Mouse (Mus musculus): ENCODE data around the gene Olig3. TPM values are rescaled to one million over a fixed set of nuclear protein-coding genes. Genes with fewer than 3 reads are reported as not detected.
"Not testable (repeated sequence)": the region's sequence is repeated elsewhere in the genome, so short reads cannot be mapped to it uniquely, and the experiment has no call there.

Olig3 gene
- total RNA-seq, 2 experiments from 2014 or later = not detected

DNA sequence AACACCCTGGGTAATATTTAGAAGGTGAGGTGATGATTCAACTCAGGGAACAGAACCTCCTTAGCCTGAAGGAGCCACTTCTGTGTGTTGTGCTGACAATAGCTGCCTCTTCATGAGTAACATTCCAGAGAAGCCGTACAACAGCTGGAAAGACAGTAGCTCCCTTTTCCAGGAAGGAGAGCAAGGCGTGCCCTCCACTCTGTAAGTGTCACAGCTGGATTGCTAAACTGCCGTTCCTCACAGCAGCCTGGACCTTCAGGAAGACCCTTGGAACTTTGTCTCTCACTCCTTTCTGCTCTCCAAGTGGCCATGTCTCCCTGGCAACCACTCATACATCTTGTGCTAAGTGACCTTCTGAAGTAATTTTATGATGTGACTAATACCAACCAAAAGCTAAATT, 13.8 kb downstream of the Olig3 start:
- Histone ChIP-seq H3K4me3 (no peak overlapping the region), H3K27ac (no peak overlapping the region)
- DNase-seq = no peak
- TF ChIP-seq CTCF (IDR thresholded peaks at IDR 0.05) = no peak
- intact Hi-C loops (cut with DNase I) = no loop called here

DNA sequence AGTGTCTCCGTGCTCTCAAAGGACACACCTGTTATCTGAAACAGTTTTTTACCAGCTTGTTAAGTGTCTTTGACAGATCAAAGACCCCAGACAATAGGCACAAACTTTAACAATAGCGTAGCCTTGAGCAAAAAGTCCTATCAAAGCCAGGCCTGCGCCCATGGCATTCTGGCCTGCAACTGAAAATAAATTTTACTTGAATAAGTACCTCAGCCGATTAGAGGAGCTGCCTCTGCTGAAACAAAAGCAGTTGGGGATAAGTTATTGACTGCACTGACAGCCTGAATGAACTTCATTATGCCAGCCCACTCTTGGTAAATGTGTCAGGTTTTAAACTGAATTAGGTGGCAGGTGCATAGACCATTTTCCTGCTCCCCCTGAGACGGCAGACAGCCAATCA, 15.9 kb downstream of the Olig3 start:
- no peak overlapping the region for H3K27ac ChIP-seq
- DNase-seq = no peak
- TF ChIP-seq CTCF (IDR thresholded peaks at IDR 0.05) = no peak
- no peak overlapping the region for H3K4me3 ChIP-seq
- intact Hi-C loops (cut with DNase I) = no loop called here

DNA sequence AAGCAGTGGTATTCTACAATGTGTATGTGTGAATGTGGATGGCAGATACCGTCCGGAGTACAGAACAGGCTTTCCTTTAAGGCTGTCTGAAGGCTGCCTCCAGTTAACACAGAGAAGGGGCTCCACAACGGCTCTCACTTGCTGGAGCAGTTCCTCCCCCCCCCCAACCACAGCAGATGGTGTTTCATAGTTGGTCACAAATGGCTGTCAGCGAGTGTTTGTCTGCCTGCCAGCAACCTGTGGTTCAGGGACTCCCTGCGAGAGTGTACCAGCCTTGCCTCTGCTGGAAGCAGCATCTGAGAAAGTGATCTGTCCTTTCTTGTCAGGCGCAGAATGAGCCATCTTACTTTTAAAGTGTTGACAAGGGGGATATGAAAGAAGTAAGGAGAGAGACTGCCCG, 17.5 kb downstream of the Olig3 start:
- DNase-seq = no peak
- intact Hi-C loops (cut with DNase I) = no loop called here
- TF ChIP-seq CTCF (IDR thresholded peaks at IDR 0.05) = no peak
- H3K27ac ChIP-seq = no peak overlapping the region
- H3K4me3 ChIP-seq = no peak overlapping the region

DNA sequence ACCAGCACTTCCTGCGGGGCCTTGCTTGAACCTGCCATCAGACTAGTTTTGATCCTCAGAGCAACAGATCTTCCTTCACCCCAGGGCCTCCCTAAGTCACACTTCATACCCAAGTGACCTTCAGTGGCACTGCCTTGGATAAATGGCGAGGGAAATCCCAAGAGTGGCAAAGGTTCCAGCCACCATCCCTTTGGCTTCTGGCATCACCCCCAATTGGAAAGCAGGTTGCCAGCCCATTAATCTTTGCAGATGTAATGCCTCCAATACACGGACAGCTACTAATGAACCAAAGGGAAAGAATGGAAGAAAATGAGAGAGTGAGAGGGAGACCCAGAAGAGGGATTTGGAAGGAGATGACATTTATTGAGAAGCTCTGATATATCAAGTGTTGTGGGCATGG, 18.0 kb downstream of the Olig3 start:
- H3K4me3 ChIP-seq = no peak overlapping the region
- H3K27ac ChIP-seq = no peak overlapping the region
- no peak for DNase-seq
- no peak for TF ChIP-seq CTCF (IDR thresholded peaks at IDR 0.05)
- intact Hi-C loops (cut with DNase I) = no loop called here

DNA sequence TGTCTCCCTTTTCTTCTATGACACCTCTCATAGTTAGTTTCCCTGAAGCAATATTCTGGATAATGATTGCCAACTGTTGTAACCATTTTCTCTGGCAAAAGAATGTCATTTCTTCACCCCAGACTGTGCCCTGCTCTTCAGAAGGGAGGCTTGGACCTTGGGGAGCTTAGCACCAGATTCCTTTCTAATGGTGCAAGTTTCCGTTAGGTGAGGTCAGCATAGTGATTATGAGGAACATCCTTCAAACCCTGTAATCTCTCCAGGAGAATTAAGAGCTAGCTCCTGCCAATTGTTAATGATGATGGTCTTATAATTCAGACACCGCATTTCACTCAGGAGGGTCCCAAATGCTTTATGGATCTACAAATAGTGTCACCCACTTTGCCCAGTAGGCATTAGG, 19.5 kb downstream of the Olig3 start:
- DNase-seq = no peak
- Histone ChIP-seq H3K4me3 (no peak overlapping the region), H3K27ac (no peak overlapping the region)
- TF ChIP-seq CTCF (IDR thresholded peaks at IDR 0.05) = no peak
- intact Hi-C loops (cut with DNase I) = no loop called here

DNA sequence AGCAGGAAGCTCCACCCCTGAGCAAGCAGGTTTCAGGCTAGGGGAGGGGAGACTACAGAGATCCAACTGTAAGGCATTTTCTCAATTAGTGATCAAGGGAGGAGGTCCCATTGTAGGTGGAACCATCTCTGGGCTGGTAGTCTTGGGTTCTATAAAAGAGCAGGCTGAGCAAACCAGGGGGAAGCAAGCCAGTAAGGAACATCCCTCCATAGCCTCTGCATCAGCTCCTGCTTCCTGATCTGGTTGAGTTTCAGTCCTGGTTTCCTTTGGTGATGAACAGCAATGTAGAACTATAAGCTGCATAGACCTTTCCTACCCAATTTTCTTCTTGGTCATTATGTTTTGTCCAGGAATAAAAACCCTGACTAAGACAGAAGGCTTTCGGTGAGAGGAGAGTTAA, 24.6 kb downstream of the Olig3 start:
- DNase-seq; H3K4me3 ChIP-seq; H3K27ac ChIP-seq; intact Hi-C loops (cut with DNase I): not testable (repeated sequence)

DNA sequence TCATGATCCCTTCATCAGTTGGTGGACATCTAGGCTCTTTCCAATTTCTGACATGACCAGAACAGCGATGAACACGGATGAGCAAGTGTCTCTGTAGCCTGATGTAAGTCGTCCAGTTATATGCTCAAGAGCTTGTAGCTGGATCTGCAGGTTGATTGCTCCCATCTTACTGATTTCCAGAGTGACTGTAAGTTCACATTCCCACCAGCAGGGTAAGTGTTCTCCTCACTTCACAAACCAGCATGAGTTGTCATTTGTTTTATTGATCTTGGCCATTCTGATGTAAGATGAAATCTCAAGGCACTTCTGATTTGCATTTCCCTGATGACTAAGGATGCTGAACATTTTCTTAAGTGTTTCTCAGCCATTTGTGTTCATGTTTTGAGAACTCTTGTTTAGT, 27.8 kb downstream of the Olig3 start:
- no peak overlapping the region for H3K27ac ChIP-seq
- H3K4me3 ChIP-seq = no peak overlapping the region
- intact Hi-C loops (cut with DNase I) = no loop called here
- no peak for DNase-seq
- TF ChIP-seq CTCF (IDR thresholded peaks at IDR 0.05) = no peak

DNA sequence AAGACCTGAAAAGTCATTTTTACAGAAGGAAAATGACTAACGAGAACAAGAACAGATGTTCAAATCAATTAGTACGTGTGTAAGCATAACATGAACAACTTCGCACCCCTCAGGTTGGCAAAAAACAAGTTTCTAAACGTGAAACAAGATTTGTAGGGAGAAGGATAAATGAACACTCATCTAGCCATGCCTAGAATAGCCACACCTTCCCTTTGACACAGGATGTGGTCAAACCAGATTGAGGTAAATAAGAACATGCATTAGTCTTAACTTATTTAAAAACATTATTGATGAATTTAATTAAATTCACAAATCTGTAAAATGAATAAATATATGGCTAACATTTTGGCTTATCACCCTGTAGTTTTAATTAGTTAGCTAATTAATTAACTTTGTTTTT, 35.5 kb downstream of the Olig3 start:
- intact Hi-C loops (cut with DNase I) = no loop called here
- no peak overlapping the region for H3K27ac ChIP-seq
- TF ChIP-seq CTCF (IDR thresholded peaks at IDR 0.05) = no peak
- no peak overlapping the region for H3K4me3 ChIP-seq
- no peak for DNase-seq

DNA sequence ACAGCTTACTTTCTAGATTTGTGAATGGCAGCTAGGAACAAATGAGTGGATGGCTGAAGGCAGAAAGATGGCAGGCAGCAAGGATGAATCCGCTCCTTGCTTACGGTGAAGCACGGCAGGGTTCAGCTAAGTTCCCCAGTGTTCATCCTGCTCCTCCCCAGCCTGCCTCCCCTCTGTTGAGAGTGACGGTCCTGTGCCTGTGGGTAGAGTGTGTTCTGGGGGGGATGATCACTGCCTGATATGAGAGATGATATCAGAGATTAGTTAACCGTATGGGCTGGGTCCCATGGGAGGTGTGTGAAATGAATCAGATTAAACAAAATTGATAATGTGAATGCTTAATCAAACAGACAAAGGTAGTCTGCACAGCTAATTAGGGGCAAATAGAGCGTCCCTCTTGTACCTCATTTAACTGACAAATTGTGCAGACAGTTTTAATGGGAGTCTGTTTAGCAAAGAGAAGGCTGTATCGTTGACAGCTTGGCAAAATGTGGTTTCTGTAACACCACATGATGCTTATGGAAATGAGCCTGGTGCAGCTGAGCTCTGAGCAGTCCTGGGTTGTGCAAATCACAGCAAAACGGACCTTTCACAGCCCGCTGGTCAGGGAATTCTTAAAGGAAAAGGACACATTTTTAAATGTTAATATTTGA, 40.3 kb downstream of the Olig3 start:
- intact Hi-C loops (cut with DNase I) = no loop called here
- DNase-seq = no peak
- Histone ChIP-seq H3K27ac (no peak overlapping the region), H3K4me3 (no peak overlapping the region)
- TF ChIP-seq CTCF (IDR thresholded peaks at IDR 0.05) = no peak

DNA sequence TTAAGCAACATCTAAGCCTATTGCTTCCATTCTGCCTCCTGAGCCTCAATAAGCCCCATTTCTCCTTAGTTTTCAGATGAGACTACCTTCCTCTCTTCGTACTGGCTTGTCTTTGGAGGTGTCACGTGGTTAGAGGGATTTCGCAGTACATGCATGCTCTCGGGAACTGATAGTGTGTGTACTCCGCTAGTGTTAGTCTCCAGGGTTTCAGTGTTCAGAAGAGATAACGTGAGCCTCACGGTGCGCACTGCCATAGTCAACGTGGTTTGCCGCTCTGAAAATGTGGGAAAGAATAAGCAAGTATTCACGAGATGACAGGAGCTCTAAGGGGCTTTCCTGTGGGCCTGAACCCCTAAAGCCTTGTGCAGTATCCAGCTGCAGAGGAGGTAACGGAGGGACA, 41.1 kb downstream of the Olig3 start:
- Histone ChIP-seq H3K4me3 (no peak overlapping the region), H3K27ac (no peak overlapping the region)
- no peak for DNase-seq
- intact Hi-C loops (cut with DNase I) = no loop called here
- no peak for TF ChIP-seq CTCF (IDR thresholded peaks at IDR 0.05)

DNA sequence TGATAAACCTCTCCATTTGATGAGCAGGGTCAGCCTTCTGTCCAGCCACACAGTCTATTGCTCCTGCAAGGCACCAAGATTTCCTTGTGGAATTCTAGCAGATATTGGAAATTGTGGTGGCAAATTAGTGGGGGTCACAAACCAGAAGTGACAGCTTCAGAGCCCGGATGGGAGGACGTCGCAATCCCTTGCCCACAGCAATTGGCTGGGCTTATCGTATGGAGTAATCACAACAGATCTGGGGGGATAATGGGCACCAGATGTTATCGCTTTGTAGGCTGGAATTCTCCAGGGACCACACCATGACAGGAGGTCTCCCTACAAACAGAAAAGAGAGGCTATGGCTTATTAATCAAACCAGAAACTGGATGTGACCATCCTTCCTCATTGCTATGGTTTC, 44.8 kb downstream of the Olig3 start:
- no peak overlapping the region for H3K27ac ChIP-seq
- no peak for DNase-seq
- intact Hi-C loops (cut with DNase I) = no loop called here
- H3K4me3 ChIP-seq = no peak overlapping the region
- TF ChIP-seq CTCF (IDR thresholded peaks at IDR 0.05) = no peak

DNA sequence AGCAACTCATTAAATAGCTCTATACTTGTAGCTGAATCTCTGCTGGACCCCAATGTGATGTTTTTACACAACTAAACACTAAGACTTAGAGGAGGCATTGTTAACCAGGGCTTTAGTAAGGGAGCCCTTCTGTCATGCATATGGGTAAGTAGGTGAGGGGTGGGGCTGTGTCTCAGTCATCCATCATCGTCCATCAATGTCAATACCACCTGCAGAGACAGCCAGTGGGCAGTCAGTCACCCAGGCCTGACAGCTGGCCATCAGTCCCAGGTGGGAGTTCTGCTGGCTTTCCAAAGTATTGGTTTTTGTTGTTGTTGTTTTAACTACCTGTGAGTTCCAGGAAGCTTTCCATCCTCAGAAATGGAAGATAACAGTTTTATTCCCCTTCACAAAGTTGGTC, 48.1 kb downstream of the Olig3 start:
- TF ChIP-seq CTCF (IDR thresholded peaks at IDR 0.05) = no peak
- Histone ChIP-seq H3K27ac (no peak overlapping the region), H3K4me3 (no peak overlapping the region)
- DNase-seq = no peak
- intact Hi-C loops (cut with DNase I) = no loop called here

DNA sequence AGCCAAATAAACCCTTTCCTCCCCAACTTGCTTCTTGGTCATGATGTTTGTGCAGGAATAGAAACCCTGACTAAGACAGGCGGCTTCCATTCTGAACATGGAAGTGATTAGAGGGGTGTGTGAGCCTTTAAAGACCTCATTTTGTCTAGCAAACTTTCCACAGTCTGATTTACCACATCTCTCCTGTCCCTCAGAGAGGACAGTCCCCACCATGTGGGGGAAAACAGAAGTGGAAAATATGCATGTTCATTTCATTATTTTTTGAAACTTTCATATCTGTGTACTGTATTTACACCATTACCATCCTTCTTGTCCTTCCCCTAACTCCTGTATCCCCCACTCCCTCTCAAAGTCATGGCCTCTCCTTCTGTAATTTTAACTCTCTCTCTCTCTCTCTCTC, 49.6 kb downstream of the Olig3 start:
- Histone ChIP-seq H3K4me3 (no peak overlapping the region), H3K27ac (no peak overlapping the region)
- DNase-seq = no peak
- TF ChIP-seq CTCF (IDR thresholded peaks at IDR 0.05) = no peak
- intact Hi-C loops (cut with DNase I) = no loop called here

DNA sequence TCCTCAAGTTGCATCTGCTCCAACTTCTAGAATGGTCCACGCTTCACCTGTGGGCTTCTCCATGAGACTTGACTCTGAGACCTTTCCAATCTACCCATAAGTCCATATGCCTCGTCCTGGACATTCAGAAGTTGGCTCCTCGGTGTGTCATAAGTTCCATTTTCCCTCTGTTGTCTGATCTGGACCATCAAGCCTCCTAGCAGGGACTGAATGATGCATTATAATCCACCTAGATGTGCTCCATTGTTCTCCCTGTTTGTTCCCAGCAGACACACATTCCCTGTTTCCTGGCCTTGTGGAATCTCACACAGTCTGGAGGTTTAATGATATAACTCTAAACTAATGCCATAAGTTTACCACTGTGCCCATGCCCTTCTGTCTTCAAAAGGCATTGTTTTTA, 50.8 kb downstream of the Olig3 start:
- no peak for TF ChIP-seq CTCF (IDR thresholded peaks at IDR 0.05)
- intact Hi-C loops (cut with DNase I) = no loop called here
- no peak for DNase-seq
- no peak overlapping the region for H3K4me3 ChIP-seq
- no peak overlapping the region for H3K27ac ChIP-seq

Other genes starting within 250 kb of the Olig3 start
- gene Ifngr1, start 235.4 kb downstream of the Olig3 start, total RNA-seq (2021) = 10 to 100 TPM; 25.4 to 31.8 TPM